Mouse (Mus musculus): ENCODE data around the gene Olfr344. TPM values are rescaled to one million over a fixed set of nuclear protein-coding genes. Genes with fewer than 3 reads are reported as not detected.

Gene Olfr344
- polyA plus RNA-seq (2014; fragmentation: Nextera tagmentation; extraction: Ambion mirVana), result 0.03 and 0.06 TPM in 2 replicates

- H3K27me3 ChIP-seq (replicated peaks; ENCODE audit: control insufficient read depth, insufficient read depth, low read length), result no peaks in the 10 kb centered on the region
- no peak within 1 kb of the TSS for H3K9ac ChIP-seq (ENCODE audit: low read depth, low read length)
- ATAC-seq (ENCODE audit: low read depth) (no peak), DNase-seq (ENCODE audit: low spot score) (no peak)
- H3K4me3 ChIP-seq (ENCODE audit: low read depth, low read length), result no peak within 1 kb of the TSS
- no peak within 1 kb of the TSS for H3K4me2 ChIP-seq (ENCODE audit: low read depth, low read length)
- no peaks in the 10 kb centered on the region for H3K36me3 ChIP-seq (ENCODE audit: control insufficient read depth, insufficient read depth, low read length)
- 79% methylated on average over 1 of the region's 1 CpGs for WGBS
- H3K4me1 ChIP-seq (ENCODE audit: control insufficient read depth, insufficient read depth, low read length), result no peaks in the 10 kb centered on the region
- H3K27ac ChIP-seq (replicated peaks; ENCODE audit: low read depth, low read length), result no peak within 1 kb of the TSS
- H3K9me3 ChIP-seq (ENCODE audit: control insufficient read depth, low read length), result peaks cover 11% of the 10 kb centered on the region; the same call in 1 of the 2 replicates
Measured at GRCm38 (mm10) chr2:36566362-36566761, at the start of gene Olfr344. TSS of gene Olfr344 (plus strand) at chr2:36566662.

DNA sequence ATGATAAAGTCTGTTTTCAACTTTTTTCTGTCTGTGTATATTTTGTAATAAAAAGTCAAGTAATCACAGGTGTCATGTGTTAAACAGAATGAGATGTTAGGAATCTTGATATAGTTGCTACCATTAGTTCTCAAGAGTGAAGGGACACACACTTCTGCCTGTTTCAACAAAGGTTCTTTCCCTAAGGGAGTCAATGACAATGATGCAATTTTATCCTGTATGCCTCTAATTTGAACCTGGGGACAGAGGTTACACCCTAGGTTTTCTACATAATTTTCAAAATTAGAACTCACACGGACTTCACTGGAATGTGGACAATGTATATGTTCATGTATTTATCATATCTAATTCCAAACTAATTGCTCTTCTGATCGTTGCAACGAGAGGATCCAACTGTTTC lies 41.8 kb upstream of the Olfr344 start, which contains the start of gene Olfr342:
TSS of gene Olfr342 (plus strand) at position 301 of the 400 bp plus-strand sequence.
- Histone ChIP-seq H3K36me3 (ENCODE audit: control insufficient read depth, insufficient read depth, low read length) (no peaks in the 10 kb centered on the region), H3K9me3 (ENCODE audit: control insufficient read depth, low read length) (0 out of 2 replicates have a peak, but pooled peaks cover 5% of the 10 kb centered on the region), H3K27ac (replicated peaks; ENCODE audit: low read depth, low read length) (no peak within 1 kb of the TSS), H3K4me2 (ENCODE audit: low read depth, low read length) (no peak within 1 kb of the TSS), H3K27me3 (replicated peaks; ENCODE audit: control insufficient read depth, insufficient read depth, low read length) (no peaks in the 10 kb centered on the region), H3K9ac (ENCODE audit: low read depth, low read length) (no peak within 1 kb of the TSS), H3K4me3 (ENCODE audit: low read depth, low read length) (no peak within 1 kb of the TSS), H3K4me1 (ENCODE audit: control insufficient read depth, insufficient read depth, low read length) (no peaks in the 10 kb centered on the region)
- WGBS, result 61% methylated on average over 3 of the region's 3 CpGs
- DNase-seq (ENCODE audit: low spot score) (no peak), ATAC-seq (ENCODE audit: low read depth) (no peak)

DNA sequence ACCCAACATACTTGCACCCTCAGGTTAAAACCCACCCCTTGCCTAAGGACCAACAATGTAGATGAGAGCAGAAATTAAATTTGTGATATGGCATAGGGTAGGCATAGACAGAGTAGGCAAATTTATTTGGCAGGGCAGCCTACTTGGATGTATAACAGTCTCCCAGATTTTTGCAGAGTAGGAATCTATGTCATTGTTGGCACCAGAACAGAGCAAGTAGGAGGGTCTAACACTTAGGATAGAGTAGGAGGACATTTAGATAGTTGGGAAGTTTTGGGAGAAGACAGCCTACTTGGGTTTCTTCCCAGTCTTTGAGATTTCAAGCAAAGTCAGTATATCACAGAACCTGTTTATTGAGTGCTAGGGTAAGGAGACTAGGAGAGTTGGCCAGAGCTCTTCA lies 1.3 kb upstream of the Olfr344 start:
- H3K27me3 ChIP-seq (replicated peaks; ENCODE audit: control insufficient read depth, insufficient read depth, low read length), result no peaks in the 10 kb centered on the region
- H3K4me3 ChIP-seq (ENCODE audit: low read depth, low read length), result no peak overlapping the region
- no peak overlapping the region for H3K9ac ChIP-seq (ENCODE audit: low read depth, low read length)
- ATAC-seq (ENCODE audit: low read depth) (no peak), DNase-seq (ENCODE audit: low spot score) (no peak)
- no peak overlapping the region for H3K27ac ChIP-seq (replicated peaks; ENCODE audit: low read depth, low read length)
- H3K9me3 ChIP-seq (ENCODE audit: control insufficient read depth, low read length), result peaks cover 11% of the 10 kb centered on the region; the same call in 1 of the 2 replicates
- no peaks in the 10 kb centered on the region for H3K36me3 ChIP-seq (ENCODE audit: control insufficient read depth, insufficient read depth, low read length)
- no peaks in the 10 kb centered on the region for H3K4me1 ChIP-seq (ENCODE audit: control insufficient read depth, insufficient read depth, low read length)
- H3K4me2 ChIP-seq (ENCODE audit: low read depth, low read length), result no peak overlapping the region

DNA sequence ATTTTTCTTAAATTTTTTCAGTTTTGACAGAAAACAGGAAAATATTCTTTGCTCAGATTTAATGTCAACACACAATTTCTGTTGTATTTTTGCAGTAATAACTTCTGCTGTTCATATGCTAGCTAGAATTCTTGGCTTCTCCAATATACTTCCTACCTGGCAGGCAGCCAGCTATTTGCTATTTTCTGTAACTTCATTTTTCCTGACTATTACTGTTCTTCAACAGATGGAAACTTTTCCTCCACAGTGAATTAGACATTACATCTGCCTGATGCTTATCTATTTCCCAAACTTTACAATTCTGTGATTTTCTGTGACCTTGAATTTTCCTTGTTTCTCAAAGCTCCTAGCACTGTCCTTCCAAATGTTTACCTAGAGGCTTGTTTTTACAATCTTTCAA lies 560 bp downstream of the Olfr344 start:
- H3K4me3 ChIP-seq (ENCODE audit: low read depth, low read length), result no peak overlapping the region
- no peak overlapping the region for H3K4me2 ChIP-seq (ENCODE audit: low read depth, low read length)
- DNase-seq (ENCODE audit: low spot score) (no peak), ATAC-seq (ENCODE audit: low read depth) (no peak)
- no peaks in the 10 kb centered on the region for H3K27me3 ChIP-seq (replicated peaks; ENCODE audit: control insufficient read depth, insufficient read depth, low read length)
- H3K9ac ChIP-seq (ENCODE audit: low read depth, low read length), result no peak overlapping the region
- no peak overlapping the region for H3K27ac ChIP-seq (replicated peaks; ENCODE audit: low read depth, low read length)
- no peaks in the 10 kb centered on the region for H3K4me1 ChIP-seq (ENCODE audit: control insufficient read depth, insufficient read depth, low read length)
- peaks cover 11% of the 10 kb centered on the region; the same call in 1 of the 2 replicates for H3K9me3 ChIP-seq (ENCODE audit: control insufficient read depth, low read length)
- no peaks in the 10 kb centered on the region for H3K36me3 ChIP-seq (ENCODE audit: control insufficient read depth, insufficient read depth, low read length)

GRCm38 (mm10) chr2:36567845-36568244 lies 1.4 kb downstream of the Olfr344 start:
- Histone ChIP-seq H3K4me3 (ENCODE audit: low read depth, low read length) (no peak overlapping the region), H3K27ac (replicated peaks; ENCODE audit: low read depth, low read length) (no peak overlapping the region), H3K4me1 (ENCODE audit: control insufficient read depth, insufficient read depth, low read length) (no peaks in the 10 kb centered on the region), H3K4me2 (ENCODE audit: low read depth, low read length) (no peak overlapping the region), H3K9me3 (ENCODE audit: control insufficient read depth, low read length) (peaks cover 11% of the 10 kb centered on the region; the same call in 1 of the 2 replicates), H3K36me3 (ENCODE audit: control insufficient read depth, insufficient read depth, low read length) (no peaks in the 10 kb centered on the region), H3K27me3 (replicated peaks; ENCODE audit: control insufficient read depth, insufficient read depth, low read length) (no peaks in the 10 kb centered on the region), H3K9ac (ENCODE audit: low read depth, low read length) (no peak overlapping the region)
- ATAC-seq (ENCODE audit: low read depth), result no peak
- WGBS, result 93% methylated on average over 3 of the region's 3 CpGs
- no peak for DNase-seq (ENCODE audit: low spot score)

Other genes with a start within 250 kb of the Olfr344 start
- gene Olfr338, start 193.1 kb upstream of the Olfr344 start, polyA plus RNA-seq (2014; fragmentation: Nextera tagmentation; extraction: Ambion mirVana), result not detected in 2 replicates
- not detected in 2 replicates for gene Olfr339, start 147.7 kb upstream of the Olfr344 start, polyA plus RNA-seq (2014; fragmentation: Nextera tagmentation; extraction: Ambion mirVana)
- not detected in 2 replicates for gene Olfr340, start 114.1 kb upstream of the Olfr344 start, polyA plus RNA-seq (2014; fragmentation: Nextera tagmentation; extraction: Ambion mirVana)
- 0.04 and 0.06 TPM in 2 replicates for gene Olfr341, start 84.2 kb upstream of the Olfr344 start, polyA plus RNA-seq (2014; fragmentation: Nextera tagmentation; extraction: Ambion mirVana)
- not detected in 2 replicates for gene Olfr342, start 41.7 kb upstream of the Olfr344 start, polyA plus RNA-seq (2014; fragmentation: Nextera tagmentation; extraction: Ambion mirVana)
- not detected in 2 replicates for gene Olfr345, start 73.4 kb downstream of the Olfr344 start, polyA plus RNA-seq (2014; fragmentation: Nextera tagmentation; extraction: Ambion mirVana)
- gene Olfr346, start 119.1 kb downstream of the Olfr344 start, polyA plus RNA-seq (2014; fragmentation: Nextera tagmentation; extraction: Ambion mirVana), result not detected in 2 replicates
- not detected in 2 replicates for gene Olfr347, start 165.2 kb downstream of the Olfr344 start, polyA plus RNA-seq (2014; fragmentation: Nextera tagmentation; extraction: Ambion mirVana)
- not detected in 2 replicates for gene Olfr348, start 217.6 kb downstream of the Olfr344 start, polyA plus RNA-seq (2014; fragmentation: Nextera tagmentation; extraction: Ambion mirVana)
- 0.09 and 0.25 TPM in 2 replicates for gene Olfr50, start 223.9 kb downstream of the Olfr344 start, polyA plus RNA-seq (2014; fragmentation: Nextera tagmentation; extraction: Ambion mirVana)

Measured in embryonic facial prominence, embryonic 14.5 days (tissue).